Mouse (Mus musculus): ENCODE data around the gene Tubgcp6. TPM values are rescaled to one million over a fixed set of nuclear protein-coding genes. Genes with fewer than 3 reads are reported as not detected.

The Tubgcp6 gene
- total RNA-seq, 4 experiments from 2014 or later: 7.4 to 7.9 (median 7.6) TPM

GRCm38 (mm10) chr15:89141905-89142304, 19.0 kb upstream of the Tubgcp6 start:
- DNase-seq (ENCODE audit: low spot score in 2 of 2): no peak

GRCm38 (mm10) chr15:89141443-89141842, 18.5 kb upstream of the Tubgcp6 start:
- peak in 1 of 2 experiments; percentile 46 for DNase-seq (ENCODE audit: low spot score in 2 of 2)

GRCm38 (mm10) chr15:89140659-89141252, 17.8 kb upstream of the Tubgcp6 start, which contains the start of gene Mapk12:
Mapk12 (minus strand) TSS chr15:89140703.
- DNase-seq (ENCODE audit: low spot score in 2 of 2): peak; percentile 69 to 80

GRCm38 (mm10) chr15:89140048-89140658, 17.2 kb upstream of the Tubgcp6 start:
- peak; percentile 57 to 69 for DNase-seq (ENCODE audit: low spot score in 2 of 2)

- DNase-seq (ENCODE audit: low spot score in 2 of 2): no peak
Observed at GRCm38 (mm10) chr15:89138531-89138930, 15.6 kb upstream of the Tubgcp6 start.

- DNase-seq (ENCODE audit: low spot score in 2 of 2): no peak
Observed at GRCm38 (mm10) chr15:89138046-89138405, 15.1 kb upstream of the Tubgcp6 start.

GRCm38 (mm10) chr15:89137378-89138045, 14.6 kb upstream of the Tubgcp6 start:
- DNase-seq (ENCODE audit: low spot score in 2 of 2): no peak

GRCm38 (mm10) chr15:89136461-89137155, 13.7 kb upstream of the Tubgcp6 start:
- no peak for DNase-seq (ENCODE audit: low spot score in 2 of 2)

GRCm38 (mm10) chr15:89131316-89131715, 8.4 kb upstream of the Tubgcp6 start:
- DNase-seq (ENCODE audit: low spot score in 2 of 2): no peak

GRCm38 (mm10) chr15:89130245-89130644, 7.3 kb upstream of the Tubgcp6 start:
- DNase-seq (ENCODE audit: low spot score in 2 of 2): no peak

- peak; percentile 82 to 85 for DNase-seq (ENCODE audit: low spot score in 2 of 2)
Observed at GRCm38 (mm10) chr15:89128382-89129350, 5.8 kb upstream of the Tubgcp6 start, which contains the start of gene Hdac10. Hdac10 (minus strand) TSS chr15:89128700.

GRCm38 (mm10) chr15:89127364-89127940, 4.5 kb upstream of the Tubgcp6 start:
- DNase-seq (ENCODE audit: low spot score in 2 of 2): no peak

- no peak for DNase-seq (ENCODE audit: low spot score in 2 of 2)
Observed at GRCm38 (mm10) chr15:89126622-89127021, 3.7 kb upstream of the Tubgcp6 start.

GRCm38 (mm10) chr15:89125351-89125750, 2.4 kb upstream of the Tubgcp6 start:
- no peak for DNase-seq (ENCODE audit: low spot score in 2 of 2)

GRCm38 (mm10) chr15:89124312-89124711, 1.4 kb upstream of the Tubgcp6 start:
- no peak for DNase-seq (ENCODE audit: low spot score in 2 of 2)

GRCm38 (mm10) chr15:89123595-89123994, 683 bp upstream of the Tubgcp6 start:
- no peak for DNase-seq (ENCODE audit: low spot score in 2 of 2)

- no peak for DNase-seq (ENCODE audit: low spot score in 2 of 2)
Observed at GRCm38 (mm10) chr15:89118007-89118406, 4.9 kb downstream of the Tubgcp6 start.

GRCm38 (mm10) chr15:89110147-89110546, 12.8 kb downstream of the Tubgcp6 start:
- no peak for DNase-seq (ENCODE audit: low spot score in 2 of 2)

GRCm38 (mm10) chr15:89106976-89107375, 15.9 kb downstream of the Tubgcp6 start:
- no peak for DNase-seq (ENCODE audit: low spot score in 2 of 2)

GRCm38 (mm10) chr15:89106073-89106472, 16.8 kb downstream of the Tubgcp6 start:
- no peak for DNase-seq (ENCODE audit: low spot score in 2 of 2)

Measured in gastrocnemius, adult 8-10 months (tissue).